Mouse (Mus musculus): Measurements from ENCODE around the gene Lurap1.

The Lurap1 gene

DNA sequence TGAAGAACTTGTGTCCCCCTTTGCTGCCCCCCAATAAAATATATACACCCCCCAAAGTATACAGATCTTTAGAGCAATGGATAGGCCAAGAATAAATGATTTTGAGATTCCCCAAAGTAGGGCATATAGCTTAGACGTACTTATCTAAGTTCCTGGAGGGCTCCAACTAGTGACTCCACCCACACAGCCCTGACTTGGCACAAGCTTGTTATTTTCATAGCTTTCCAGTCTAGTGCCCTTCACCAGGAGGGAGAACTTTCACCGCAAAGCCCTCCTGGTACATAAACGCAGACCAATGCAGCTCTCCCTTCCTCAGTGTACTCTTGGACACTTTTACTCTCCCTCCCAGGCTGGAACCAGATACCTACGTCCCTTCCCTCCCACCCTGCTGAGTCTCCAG lies 11.0 kb upstream of the Lurap1 start:
- no peak for DNase-seq (ENCODE audit: low spot score in 2 of 2)

DNA sequence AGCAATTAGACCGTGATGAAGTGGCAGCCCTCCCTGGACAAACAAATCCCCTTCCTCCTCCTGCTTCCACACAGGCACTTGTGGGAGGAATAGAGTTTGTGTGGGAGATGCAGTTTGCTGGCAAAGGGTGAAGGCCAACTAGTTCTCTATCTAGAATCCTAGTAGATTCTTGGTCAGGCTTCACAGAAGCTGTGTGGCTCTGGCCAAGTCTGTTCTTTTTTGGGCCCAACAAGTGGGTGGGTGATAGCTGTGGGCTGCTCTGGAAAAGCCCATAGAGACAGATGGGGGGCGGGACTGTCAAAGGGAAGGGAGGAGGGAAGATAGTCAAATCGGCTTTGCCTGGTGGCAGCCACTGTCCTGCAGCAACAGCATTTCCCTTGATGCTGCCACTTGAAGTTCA lies 9.6 kb upstream of the Lurap1 start:
- DNase-seq (ENCODE audit: low spot score in 2 of 2), result no peak

DNA sequence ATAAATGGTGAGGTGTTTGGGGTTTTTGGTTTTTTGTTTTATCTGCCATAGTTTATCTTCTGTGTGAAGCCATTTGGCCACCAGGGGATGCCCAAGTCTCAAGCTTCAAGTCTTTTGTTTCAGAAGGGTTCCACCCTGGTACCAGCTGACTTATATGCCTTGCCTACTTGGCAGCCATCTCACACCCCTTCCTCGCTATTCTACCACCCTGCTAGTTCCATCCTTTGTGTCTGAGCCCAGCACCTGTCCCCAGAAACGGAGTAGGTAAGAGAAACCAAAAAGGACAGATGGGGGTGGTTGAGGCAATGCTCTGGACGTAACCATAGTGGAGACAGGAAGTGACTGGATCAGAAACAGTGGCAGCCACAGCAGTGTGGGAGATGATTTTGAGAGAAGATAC lies 8.8 kb upstream of the Lurap1 start:
- no peak for DNase-seq (ENCODE audit: low spot score in 2 of 2)

DNA sequence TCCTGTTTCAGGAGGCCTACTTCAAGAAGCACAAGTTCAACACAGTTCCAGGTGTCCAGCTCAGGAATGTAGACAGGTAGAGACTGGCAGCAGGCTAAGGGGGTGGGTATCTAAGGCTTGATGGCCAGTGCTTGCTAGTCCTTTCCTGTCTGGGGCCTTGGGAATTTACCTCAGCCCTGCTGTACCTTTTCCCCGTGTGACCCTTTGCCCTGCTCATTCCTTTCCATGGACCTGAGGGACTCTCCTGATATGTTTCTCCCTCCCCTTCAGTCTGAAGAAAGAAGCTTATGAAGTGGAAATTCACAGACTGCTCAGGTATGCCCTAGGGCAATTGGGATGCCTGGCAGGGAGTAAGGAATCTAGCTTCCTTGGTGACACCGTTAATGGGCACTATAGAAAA lies 6.7 kb upstream of the Lurap1 start:
- DNase-seq (ENCODE audit: low spot score in 2 of 2), result no peak

DNA sequence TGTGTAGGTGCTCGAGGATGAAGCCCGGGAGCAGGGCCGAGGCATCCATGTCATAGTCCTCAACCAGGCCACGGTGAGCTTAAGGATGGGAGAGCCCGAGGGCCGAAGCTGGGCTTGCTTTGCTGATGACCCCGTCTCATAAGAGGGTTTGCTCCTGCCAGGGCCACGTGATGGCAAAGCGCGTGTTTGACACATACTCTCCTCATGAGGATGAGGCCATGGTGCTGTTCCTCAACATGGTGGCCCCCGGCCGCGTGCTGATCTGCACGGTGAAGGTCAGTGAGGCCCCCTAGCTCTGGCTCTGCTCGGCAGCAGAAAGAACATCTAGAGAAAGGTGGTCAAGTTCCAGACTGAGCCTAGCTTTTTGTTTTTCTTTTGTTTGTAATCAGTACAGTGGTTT lies 1.6 kb upstream of the Lurap1 start:
- DNase-seq (ENCODE audit: low spot score in 2 of 2), result no peak

DNA sequence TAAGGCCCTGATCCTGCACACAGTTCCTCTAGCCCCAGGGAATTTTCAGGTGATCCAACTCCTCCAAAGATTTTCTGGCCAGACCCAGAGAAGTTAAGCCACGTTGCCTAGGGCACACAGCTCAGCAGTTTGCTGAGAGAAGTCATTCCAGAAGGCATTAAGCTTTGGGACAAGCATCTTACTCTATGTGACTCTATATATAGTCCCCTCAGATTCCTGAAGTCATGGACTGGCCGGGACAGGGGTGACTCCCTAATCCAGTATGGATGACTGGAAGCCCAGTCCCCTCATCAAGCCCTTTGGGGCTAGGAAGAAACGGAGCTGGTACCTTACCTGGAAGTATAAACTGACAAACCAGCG lies 296 bp downstream of the Lurap1 start:
- no peak for DNase-seq (ENCODE audit: low spot score in 2 of 2)

DNA sequence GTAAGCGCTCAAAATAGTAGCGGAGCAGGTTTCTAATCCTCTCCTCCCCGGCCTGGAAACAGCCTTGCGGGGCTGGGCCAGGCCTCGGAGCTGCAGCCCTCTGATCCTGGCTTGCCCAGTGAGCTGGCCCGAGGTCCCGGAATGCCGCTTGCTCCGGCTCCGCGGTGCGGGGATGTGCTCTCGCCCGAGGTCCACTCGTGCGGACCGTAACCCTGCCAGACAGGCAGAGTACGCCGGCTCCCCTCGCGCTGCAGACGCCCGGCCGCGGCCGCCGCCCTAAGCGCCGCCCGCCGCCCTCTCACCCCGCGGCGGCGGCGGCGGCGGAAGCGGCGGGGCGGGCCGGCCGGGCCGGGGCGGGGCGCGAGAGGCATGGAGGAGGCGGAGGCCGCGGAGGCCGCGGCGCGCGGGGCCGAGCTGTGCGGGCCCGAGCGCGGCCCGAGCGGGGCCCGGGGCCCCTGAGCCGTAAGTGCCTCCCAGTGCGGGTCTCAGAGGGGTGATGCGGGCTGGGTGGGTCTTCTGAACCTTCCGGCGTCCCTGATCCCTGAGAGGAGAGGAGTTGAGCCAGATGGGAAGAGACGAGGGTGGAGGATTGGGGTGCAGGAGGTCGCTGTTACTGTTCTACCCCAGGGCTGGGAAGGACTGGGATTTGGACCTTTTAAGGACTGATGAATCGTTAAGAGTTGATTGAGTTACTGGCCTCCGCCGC lies 829 bp downstream of the Lurap1 start:
- peak; percentile 19 to 34 for DNase-seq (ENCODE audit: low spot score in 2 of 2)

DNA sequence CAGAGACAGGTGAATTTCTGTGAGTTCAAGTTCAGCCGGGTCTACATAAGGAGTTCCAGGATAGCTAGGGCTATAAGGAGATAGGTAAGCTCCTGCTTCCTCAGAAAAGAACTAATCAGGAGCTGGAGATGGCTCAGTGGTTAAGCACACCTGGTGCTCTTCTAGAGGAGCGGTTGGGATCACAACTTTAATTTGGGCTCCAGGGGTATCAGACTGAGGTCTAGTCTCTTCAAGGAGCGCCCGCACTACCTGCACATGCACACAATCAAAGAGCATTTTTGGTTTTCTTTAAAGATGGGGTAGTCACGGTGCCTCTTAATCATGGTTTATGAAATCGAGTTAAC lies 1.4 kb downstream of the Lurap1 start:
- no peak for DNase-seq (ENCODE audit: low spot score in 2 of 2)

DNA sequence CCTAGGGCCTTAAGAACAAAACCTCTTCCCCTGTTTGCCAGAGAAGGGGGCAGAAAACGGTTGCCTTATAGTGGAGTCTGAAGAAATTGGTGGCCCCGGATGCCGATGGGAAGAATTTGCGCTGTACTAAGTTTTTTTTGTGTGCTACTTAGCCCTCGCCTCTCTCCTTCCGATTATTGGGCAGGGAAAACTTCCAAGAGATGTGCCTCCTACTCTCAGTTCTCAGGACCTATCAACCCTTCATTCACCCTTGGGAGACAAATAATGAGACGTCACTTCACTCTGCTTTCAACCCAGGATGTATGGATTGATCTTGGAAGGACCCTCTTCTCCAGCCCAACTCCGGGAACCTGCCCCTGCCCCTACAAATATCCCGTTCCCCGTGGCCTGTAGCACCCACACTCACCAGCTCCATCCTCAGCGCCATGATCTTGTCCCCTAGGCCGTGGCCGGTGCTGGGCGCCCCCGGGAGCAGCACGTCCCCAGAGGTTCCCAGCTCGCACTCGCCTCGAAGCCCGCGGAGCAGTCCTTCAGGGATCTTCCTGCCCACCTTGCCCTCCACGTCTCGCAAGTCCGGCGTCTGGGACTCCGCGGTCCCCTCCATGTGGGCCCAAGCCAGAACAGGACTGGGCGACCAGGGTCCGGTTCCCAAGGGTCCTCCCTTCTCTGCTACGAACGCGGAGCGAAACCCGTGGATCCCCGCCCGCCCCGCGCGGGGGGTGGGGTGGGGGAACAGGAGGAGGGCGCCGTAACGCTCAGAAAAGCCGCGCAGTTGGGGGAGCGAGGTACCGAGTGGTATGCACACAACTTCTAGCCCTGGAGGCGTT lies 7.0 kb downstream of the Lurap1 start:
- DNase-seq (ENCODE audit: low spot score in 2 of 2), result peak in 1 of 2 experiments; percentile 32

DNA sequence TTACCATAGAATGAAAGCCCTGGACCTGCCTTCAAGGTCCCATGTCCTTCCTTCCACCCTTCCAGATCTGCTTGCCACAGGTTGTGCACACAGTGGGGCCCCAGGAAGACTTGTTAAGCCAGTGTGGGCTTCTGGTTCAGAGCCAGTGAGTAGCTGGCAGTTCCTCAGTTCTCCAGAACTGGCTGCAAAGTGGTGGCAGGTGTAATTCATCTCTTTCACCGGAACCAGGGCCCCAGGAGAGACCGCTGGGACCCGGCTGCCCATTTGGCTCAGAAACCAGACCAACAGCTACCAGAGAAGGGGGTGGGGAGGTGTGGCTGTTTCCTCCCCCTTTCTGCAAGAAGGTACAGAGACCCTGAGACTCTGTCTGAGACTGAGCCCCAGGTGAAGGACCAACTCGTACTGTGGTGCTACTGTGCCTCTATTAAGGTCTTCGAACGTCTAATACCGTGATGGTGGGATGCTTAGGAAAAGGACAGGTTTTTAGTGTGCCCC lies 7.8 kb downstream of the Lurap1 start:
- no peak for DNase-seq (ENCODE audit: low spot score in 2 of 2)

DNA sequence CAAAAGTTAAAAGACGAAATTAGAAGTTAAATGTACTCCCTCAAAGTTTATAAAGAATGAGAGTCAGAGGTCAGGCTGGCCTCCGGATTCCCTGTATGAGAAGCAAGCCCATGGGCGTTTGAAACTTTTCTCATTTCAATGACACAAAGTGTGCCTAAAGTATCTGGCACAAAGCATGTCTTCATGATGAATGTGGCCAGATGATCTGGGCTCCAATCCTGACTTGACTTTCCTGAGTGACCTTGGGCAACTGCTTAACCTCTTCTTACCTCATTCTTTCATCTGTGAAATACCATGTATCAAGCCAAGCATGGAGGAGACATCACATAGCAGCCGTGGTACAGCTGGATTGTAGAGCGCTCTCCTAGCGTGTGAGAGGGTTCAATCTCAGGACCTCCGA lies 8.9 kb downstream of the Lurap1 start:
- no peak for DNase-seq (ENCODE audit: low spot score in 2 of 2)

DNA sequence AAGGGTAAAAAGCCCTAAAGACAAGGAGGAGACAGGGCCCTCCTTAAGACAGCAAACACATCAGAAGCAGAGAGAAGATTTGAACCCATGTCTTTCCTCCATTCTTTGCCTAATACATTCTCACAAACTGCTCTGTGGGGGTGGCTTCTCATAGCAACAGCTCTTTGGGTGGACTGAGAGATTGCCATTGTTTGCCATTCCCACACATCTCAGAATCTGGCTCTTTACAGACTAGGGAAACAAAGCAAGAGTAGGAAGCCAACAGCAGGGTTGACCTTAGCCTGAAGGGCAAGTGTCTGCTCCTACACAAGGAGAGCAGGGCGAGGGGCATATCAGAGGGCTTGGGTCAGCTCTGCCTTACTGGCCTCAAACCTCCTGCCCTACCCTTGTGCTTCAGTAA lies 9.4 kb downstream of the Lurap1 start:
- no peak for DNase-seq (ENCODE audit: low spot score in 2 of 2)

DNA sequence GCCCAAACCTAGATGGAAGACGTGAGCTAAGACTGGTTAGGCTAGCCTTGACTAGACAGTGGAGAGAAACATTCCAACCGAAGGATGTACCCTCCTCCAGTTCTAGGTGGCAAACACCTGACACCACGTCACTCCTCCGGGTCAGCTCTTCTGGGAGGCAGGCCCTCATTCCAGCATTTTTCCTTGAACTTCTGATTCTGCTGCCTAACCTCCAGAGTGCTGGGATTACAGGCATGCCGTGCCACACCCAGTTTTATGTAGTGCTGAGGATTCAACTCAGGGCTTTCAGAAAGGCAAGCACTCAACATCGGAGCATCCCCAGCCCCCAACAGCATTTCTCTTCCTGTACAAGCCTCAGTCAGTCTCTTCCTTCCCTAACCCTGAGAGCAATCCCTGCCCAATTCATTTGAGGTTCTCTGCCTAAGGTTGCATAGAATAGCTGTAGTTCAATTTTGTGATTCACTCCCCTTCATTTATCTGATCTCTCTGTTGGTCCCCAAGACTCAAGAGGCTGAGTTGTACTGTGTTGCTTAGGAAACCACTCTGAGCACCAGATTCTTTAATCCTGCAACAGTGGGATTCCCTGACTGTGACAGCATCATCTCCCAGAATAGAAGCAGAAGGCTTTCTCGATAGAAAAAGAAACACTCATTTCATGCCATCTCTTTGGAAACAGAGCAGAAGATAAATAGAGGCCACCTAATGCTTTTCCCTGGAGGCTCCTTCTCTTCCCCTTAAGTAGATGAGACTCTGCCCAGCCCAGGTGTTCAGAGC lies 10.2 kb downstream of the Lurap1 start:
- no peak for DNase-seq (ENCODE audit: low spot score in 2 of 2)

DNA sequence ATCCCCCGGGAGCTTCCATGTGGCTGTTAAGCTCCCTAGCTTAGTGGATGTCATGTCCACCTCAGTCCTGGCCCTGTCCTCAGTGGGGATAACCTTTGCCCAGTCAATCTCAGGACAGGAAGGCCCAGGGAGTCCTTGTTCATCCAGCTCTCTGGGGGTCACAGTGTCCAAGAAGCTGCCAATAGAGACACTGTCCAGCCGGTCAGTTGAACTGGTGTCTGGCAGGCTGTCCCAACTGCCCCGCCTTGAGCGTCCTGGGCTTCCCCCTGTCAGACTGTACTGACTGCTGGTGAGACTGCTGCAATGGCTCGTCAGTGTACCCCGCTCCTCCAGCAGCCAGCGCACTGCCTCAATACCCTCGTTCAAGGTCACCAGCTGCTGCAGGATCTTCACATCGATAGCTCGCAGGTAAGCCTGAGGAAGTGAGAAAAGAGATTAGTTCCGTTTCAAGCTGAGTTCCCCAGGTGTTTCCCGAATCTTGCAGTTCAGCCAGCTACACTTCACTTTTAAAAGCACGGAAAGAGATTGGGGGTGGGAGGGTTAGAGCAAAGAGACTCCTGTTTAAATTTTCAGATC lies 13.6 kb downstream of the Lurap1 start:
- peak in 1 of 2 experiments; percentile 23 for DNase-seq (ENCODE audit: low spot score in 2 of 2)

DNA sequence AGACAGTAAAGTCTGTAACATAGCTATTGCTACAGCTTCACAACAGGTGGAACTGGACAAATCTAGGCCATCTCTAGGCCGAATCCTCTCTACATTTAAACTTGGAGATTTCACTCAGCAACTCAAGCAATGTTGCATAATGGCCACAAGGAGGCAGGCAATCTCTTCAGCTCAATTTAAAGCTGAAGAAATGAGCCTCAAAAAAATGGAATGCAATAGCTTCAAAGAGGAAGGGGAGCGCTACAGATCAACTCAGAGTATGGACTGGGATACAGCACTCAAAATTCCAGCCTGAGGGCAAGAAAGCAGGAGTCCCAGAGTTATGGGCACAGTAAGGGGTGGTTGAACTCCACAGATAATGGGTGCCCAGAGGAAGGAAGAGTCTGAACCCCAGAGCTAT lies 16.1 kb downstream of the Lurap1 start:
- peak in 1 of 2 experiments; percentile 15 for DNase-seq (ENCODE audit: low spot score in 2 of 2)

DNA sequence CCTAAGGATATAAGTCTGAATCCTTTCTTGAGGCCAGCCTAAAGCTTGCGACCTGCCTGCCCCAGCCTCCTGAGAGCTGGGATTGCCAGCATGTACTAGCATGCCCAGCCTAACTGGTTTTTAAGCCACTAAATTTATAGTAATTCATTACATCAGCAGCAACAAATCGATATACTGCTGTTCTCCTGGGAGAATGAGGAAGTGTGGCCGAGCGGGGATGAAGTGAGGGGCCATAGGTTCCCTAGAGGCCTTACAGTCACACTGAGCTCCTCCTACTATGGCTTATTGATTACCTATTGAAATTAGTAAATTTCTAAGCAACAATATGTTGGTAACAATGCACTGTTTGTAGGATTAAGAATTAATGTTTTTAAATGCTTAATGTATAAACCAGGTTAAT lies 18.0 kb downstream of the Lurap1 start:
- DNase-seq (ENCODE audit: low spot score in 2 of 2), result no peak

DNA sequence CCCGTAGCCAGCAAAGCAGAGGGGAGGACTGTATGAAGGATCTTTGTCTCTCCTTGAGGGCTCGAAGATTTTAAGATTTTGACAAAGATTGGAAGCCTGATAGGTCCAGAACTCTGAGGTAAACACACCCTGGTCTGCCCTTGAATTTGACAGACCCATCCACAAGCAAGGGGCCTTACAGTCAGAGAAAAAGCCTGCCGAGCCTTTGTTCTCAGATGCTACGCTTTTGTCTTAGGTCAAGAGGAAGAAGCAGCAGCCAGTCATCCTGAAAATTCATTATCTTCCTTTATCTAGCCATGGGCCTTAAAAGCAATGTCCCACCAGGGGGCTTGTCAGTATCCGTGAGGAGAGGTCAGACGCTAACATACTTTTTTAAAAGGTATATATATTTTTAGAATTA lies 23.2 kb downstream of the Lurap1 start:
- no peak for DNase-seq (ENCODE audit: low spot score in 2 of 2)

DNA sequence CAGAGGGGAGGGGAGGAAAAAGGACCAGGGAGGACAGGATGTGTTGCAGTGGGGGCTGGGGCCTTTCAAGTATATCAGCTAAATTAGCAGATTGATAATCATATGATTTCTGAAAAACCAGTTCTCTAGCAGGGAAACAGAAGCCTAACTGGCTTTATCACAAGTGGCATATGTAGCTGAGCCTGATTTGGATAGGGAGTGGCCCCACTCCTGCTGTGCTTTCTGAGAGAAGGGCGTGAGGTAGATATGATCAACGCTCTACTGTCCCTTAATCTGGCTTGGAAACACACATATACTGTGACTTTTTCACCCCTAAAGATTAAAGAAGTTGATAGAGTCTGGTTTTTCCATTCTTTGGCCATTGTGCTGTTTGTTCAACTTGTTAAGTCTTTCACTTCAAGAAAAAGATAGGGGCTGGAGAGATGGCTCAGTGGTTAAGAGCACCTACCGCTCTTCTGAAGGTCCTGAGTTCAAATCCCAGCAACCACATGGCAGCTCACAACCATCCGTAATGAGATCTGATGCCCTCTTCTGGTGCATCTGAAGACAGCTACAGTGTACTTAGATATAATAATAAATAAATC lies 25.2 kb downstream of the Lurap1 start:
- DNase-seq (ENCODE audit: low spot score in 2 of 2), result no peak

DNA sequence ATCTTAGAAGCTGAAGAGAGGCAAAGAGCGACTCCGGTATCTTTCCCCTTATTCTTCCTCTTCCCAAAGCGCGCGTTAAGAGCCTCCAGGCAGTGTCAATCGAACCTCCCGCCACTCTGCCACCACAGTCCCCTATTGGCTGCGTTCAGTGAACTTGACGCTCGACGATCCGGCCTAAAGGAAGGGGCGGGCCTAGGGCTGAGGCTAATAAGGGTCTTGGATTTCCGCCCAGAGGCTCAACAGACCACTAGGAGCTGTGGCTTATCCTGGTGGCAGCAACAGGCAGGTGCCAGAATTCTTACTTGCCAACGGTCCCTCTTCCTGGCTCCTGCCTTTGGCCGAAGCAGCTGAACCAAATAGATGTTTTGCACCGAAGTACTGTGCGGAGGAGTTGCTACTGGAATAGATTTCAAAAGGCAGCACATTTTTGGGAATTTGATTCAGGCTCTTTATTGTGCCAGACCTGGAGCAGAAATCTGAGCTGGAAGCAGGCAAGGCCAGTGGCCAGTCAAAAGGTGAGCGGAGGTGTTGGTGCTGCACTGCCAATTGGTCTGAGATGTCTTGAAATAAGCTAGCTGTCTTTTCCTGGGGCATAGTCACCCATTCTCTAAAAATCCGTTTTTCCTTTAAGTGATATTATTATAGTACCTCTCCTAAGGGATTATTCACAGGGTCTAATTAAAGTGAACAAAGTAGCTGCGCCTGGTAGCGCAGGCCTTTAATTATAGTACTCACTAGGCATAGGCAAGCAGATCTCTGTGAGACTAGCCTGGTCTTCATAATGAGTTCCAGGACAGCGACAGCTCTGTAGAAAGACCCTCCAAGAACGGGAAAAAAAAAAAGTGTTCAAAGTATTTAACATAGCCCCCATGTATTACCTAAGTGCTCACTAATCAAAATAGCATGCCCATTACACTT lies 27.3 kb downstream of the Lurap1 start, which contains the start of the genes Rad54l and Pomgnt1:
TSS of gene Rad54l (minus strand) at position 89 of the 918 bp plus-strand sequence.
TSS of gene Pomgnt1 (plus strand) at position 239 of the 918 bp plus-strand sequence.
- DNase-seq (ENCODE audit: low spot score in 2 of 2), result peak; percentile 52 to 56

DNA sequence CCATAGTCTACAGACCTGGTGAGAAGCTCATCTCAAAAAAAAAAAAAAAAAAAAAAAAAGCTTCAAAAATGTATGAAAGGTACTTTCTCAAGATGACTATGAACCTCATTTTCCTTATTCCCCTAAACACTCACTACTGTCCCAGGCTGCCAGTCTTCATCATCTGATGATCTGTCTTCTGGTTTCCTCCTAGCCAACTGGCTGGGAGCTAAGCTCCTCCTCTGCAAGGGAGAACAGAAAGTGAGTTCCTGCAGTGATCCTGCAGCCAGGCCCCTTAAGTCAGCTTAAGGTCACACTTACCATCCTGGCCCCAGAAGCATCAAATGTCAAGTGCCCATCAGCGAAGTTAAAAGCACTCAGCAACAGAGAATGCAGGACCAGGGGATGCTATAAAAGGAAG lies 28.4 kb downstream of the Lurap1 start:
- DNase-seq (ENCODE audit: low spot score in 2 of 2), result no peak

DNA sequence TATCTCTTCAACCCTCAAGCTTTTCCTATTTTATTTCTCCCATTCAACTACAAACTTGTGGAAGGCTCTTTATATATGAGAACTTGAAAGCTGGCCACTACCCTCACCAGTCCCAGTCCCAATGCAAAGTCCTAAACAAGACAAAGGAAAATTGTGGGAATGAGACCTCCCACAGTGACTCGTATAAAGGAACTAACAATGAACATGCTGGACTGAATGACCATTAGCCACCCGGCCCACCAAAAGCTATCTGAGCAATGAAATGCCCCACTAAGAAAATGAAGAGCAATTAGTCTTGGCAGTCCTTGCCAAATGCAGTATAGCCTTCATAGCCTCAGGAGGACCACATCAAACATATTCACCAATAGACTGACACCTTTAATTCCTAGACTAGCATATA lies 39.7 kb downstream of the Lurap1 start:
- no peak for DNase-seq (ENCODE audit: low spot score in 2 of 2)
